Mouse (Mus musculus): ENCODE data around the gene Mlst8. TPM values are rescaled to one million over a fixed set of nuclear protein-coding genes. Genes with fewer than 3 reads are reported as not detected.

The Mlst8 gene
- total RNA-seq (2014; rRNA removed; ENCODE audit: low replicate concordance), result 12.4 and 44.9 TPM in 2 replicates
- polyA plus RNA-seq (2015; fragmentation: Nextera tagmentation; extraction: Ambion mirVana), result 10.1 and 11.5 TPM in 2 replicates

DNA sequence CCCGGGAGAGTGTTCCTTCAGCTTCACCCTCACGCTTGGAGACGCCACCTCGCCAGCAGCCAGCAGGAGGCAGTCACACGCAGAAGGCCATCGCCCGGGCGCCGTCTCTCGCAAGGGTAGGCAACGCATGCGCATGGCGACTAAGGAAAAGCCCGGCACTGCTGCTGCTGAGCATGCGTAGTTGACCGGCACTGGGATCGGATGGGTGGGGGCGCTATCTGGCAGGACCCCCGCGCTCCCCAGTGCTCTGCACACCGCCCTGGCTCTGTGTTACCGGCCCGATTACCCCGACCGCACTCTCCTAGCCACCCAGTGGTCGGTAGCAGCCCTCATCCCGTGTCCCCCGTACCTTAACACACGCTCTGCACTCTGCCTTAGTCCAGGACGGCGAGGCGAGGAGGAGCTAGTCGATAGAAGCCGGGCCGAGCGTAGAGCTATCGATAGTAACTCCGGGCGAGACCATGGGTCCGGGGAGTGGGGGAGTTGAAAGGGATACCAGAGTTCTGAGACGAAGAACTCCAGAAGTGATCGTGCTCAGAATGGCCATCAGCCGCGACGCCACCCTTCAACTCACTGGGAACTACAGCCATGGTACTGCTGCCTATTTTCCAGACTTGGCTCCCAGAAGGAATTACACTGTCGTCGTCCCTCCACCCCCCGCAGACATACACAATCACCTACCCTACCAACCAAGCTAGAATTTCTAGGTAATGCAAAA, at the start of gene Mlst8:
TSS of gene Mlst8 (minus strand) at position 416 of the 718 bp plus-strand sequence.
- TF ChIP-seq CTCF (IDR thresholded peaks at IDR 0.05; ENCODE audit: low read depth) (peak; percentile 95), EP300 (IDR thresholded peaks at IDR 0.05; ENCODE audit: low read depth) (no peak)
- WGBS, result under 1% methylated on average over 47 of the region's 48 CpGs
- no peaks in the 10 kb centered on the region; the same call in none of the 2 replicates for H3K4me1 ChIP-seq (ENCODE audit: control insufficient read depth, insufficient read depth)
- H3K27ac ChIP-seq (ENCODE audit: low read depth), result peak within 1 kb of the TSS; percentile 90
- H3K4me2 ChIP-seq (ENCODE audit: low read depth, low read length), result peak within 1 kb of the TSS; percentile 59
- peak; percentile 96 for DNase-seq (ENCODE audit: low spot score)
- H3K36me3 ChIP-seq (replicated peaks; ENCODE audit: control insufficient read depth, insufficient read depth, low read length), result peaks cover 33% of the 10 kb centered on the region
- ATAC-seq (ENCODE audit: insufficient read depth, low read depth), result peak; percentile 93
- H3K27me3 ChIP-seq (ENCODE audit: control insufficient read depth, insufficient read depth, low read length), result no peaks in the 10 kb centered on the region
- H3K9ac ChIP-seq (replicated peaks; ENCODE audit: low read depth, low read length), result peak within 1 kb of the TSS; percentile 81
- no peaks in the 10 kb centered on the region for H3K9me3 ChIP-seq (replicated peaks; ENCODE audit: control insufficient read depth, low read length)
- peak within 1 kb of the TSS; percentile 75 for H3K4me3 ChIP-seq (ENCODE audit: low read depth, low read length)

DNA sequence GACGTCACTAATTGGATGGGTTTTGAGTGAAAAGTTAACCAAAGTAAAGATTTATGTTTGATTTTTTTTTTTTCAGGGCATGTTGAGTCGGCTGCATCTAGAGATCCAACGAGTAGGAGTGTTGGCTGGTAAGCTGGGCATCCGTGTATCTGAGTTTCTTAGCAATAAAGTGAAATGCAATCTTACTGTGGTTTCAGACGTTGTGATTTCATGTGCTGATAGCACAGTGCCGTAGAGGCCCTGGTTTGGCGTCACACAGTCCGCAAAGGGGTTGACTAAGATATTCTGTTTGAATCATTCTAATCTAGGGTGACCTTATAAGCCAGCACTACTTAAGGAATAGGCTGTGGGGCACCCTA, 49.7 kb upstream of the Mlst8 start:
- DNase-seq (ENCODE audit: low spot score) (no peak), ATAC-seq (ENCODE audit: insufficient read depth, low read depth) (no peak)
- peak overlapping the region; percentile 58 for H3K4me3 ChIP-seq (ENCODE audit: low read depth, low read length)
- peaks cover 24% of the 10 kb centered on the region for H3K4me1 ChIP-seq (ENCODE audit: control insufficient read depth, insufficient read depth)
- no peaks in the 10 kb centered on the region for H3K27me3 ChIP-seq (ENCODE audit: control insufficient read depth, insufficient read depth, low read length)
- H3K9me3 ChIP-seq (replicated peaks; ENCODE audit: control insufficient read depth, low read length), result no peaks in the 10 kb centered on the region
- peak overlapping the region; percentile 77 for H3K27ac ChIP-seq (ENCODE audit: low read depth)
- peak overlapping the region; percentile 64 for H3K9ac ChIP-seq (replicated peaks; ENCODE audit: low read depth, low read length)
- 0 out of 2 replicates have a peak, but pooled peaks cover 7% of the 10 kb centered on the region for H3K36me3 ChIP-seq (replicated peaks; ENCODE audit: control insufficient read depth, insufficient read depth, low read length)
- TF ChIP-seq EP300 (IDR thresholded peaks at IDR 0.05; ENCODE audit: low read depth) (no peak), CTCF (IDR thresholded peaks at IDR 0.05; ENCODE audit: low read depth) (no peak)
- peak overlapping the region; percentile 87 for H3K4me2 ChIP-seq (ENCODE audit: low read depth, low read length)
- under 1% methylated on average over 8 of the region's 8 CpGs for WGBS

DNA sequence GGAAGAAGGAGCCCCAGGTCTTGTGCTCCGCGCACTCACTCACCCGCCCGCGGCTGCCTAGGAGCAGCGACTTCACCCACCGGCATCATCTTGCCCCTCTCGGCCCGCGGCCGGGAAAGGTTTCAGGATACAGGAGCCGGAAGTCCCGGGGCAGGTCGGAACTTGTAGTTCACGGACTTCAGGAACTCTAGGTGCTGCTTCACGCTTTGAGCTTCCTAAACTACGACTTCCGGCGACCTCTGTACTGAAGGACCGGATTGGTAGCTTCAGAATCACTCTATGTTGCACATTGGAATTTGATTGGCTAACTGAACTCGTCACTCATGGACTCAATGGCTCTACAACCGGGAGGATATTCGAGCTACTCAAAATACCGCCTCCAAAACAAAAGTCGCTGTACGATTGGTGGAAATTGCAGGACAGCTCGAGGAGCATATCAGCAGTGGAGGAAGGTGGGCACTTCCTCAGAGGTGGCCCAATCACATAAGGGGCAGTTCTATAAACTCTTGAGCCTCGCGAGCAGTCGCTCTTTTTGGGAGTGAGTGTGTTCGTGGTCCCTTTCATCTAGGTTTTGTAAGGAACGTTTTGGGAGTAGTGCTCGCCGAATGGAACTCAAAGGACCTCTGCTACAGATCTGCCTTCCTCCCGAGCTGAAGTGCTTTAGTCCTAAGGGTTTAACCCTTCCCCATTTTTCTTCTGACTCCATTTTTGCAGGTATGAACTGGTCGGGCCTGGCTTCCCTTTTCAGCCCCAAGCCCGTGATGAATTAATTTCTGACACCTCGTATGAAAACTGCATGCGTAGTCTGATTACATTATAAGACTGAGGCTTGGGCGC, 49.1 kb upstream of the Mlst8 start, which contains the start of gene Traf7:
TSS of gene Traf7 (minus strand) at position 216 of the 837 bp plus-strand sequence.
- WGBS, result under 1% methylated on average over 40 of the region's 40 CpGs

DNA sequence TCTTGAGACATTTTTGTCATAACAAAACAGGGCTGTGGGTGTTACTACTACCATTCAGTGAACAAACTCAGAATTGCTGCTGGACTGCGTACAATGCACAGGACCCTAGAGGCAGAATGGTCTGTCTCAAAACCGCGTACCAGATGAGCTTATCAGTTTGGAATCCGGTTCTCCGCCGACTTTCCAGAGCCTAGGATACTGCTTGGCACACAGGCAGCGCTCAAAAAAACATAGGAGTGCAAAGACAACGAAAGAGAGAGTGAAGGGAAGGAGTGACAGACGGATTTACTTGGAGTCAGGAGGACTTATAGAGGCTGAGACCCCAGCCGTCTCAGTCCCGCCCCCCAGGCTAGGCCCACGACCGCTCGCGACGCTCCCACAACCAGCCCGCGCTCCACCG, 48.4 kb upstream of the Mlst8 start:
- 0 out of 2 replicates have a peak, but pooled peaks cover 7% of the 10 kb centered on the region for H3K36me3 ChIP-seq (replicated peaks; ENCODE audit: control insufficient read depth, insufficient read depth, low read length)
- H3K4me1 ChIP-seq (ENCODE audit: control insufficient read depth, insufficient read depth), result peaks cover 18% of the 10 kb centered on the region
- 2% methylated on average over 11 of the region's 19 CpGs for WGBS
- no peaks in the 10 kb centered on the region for H3K9me3 ChIP-seq (replicated peaks; ENCODE audit: control insufficient read depth, low read length)
- H3K4me3 ChIP-seq (ENCODE audit: low read depth, low read length), result peak overlapping the region; percentile 87
- H3K4me2 ChIP-seq (ENCODE audit: low read depth, low read length), result peak overlapping the region; percentile 59
- ATAC-seq (ENCODE audit: insufficient read depth, low read depth), result no peak
- no peak for DNase-seq (ENCODE audit: low spot score)
- TF ChIP-seq CTCF (IDR thresholded peaks at IDR 0.05; ENCODE audit: low read depth), result no peak
- TF ChIP-seq EP300 (IDR thresholded peaks at IDR 0.05; ENCODE audit: low read depth), result no peak
- peak overlapping the region; percentile 79 for H3K27ac ChIP-seq (ENCODE audit: low read depth)
- peak overlapping the region; percentile 76 for H3K9ac ChIP-seq (replicated peaks; ENCODE audit: low read depth, low read length)
- no peaks in the 10 kb centered on the region for H3K27me3 ChIP-seq (ENCODE audit: control insufficient read depth, insufficient read depth, low read length)

More for the DNA sequence above, 49.1 kb upstream of the Mlst8 start, which contains the start of gene Traf7:
- TF ChIP-seq CTCF (IDR thresholded peaks at IDR 0.05; ENCODE audit: low read depth) (no peak), EP300 (IDR thresholded peaks at IDR 0.05; ENCODE audit: low read depth) (peak; percentile 64; the same call in 1 of the 2 replicates)
- H3K36me3 ChIP-seq (replicated peaks; ENCODE audit: control insufficient read depth, insufficient read depth, low read length), result 0 out of 2 replicates have a peak, but pooled peaks cover 7% of the 10 kb centered on the region
- peaks cover 19% of the 10 kb centered on the region for H3K4me1 ChIP-seq (ENCODE audit: control insufficient read depth, insufficient read depth)
- H3K4me3 ChIP-seq (ENCODE audit: low read depth, low read length), result peak within 1 kb of the TSS; percentile 87
- no peaks in the 10 kb centered on the region for H3K27me3 ChIP-seq (ENCODE audit: control insufficient read depth, insufficient read depth, low read length)
- ATAC-seq (ENCODE audit: insufficient read depth, low read depth) (peak; percentile 95), DNase-seq (ENCODE audit: low spot score) (peak; percentile 100)
- H3K27ac ChIP-seq (ENCODE audit: low read depth), result peak within 1 kb of the TSS; percentile 79
- peak within 1 kb of the TSS; percentile 76 for H3K9ac ChIP-seq (replicated peaks; ENCODE audit: low read depth, low read length)
- peak within 1 kb of the TSS; percentile 87 for H3K4me2 ChIP-seq (ENCODE audit: low read depth, low read length)
- no peaks in the 10 kb centered on the region for H3K9me3 ChIP-seq (replicated peaks; ENCODE audit: control insufficient read depth, low read length)

DNA sequence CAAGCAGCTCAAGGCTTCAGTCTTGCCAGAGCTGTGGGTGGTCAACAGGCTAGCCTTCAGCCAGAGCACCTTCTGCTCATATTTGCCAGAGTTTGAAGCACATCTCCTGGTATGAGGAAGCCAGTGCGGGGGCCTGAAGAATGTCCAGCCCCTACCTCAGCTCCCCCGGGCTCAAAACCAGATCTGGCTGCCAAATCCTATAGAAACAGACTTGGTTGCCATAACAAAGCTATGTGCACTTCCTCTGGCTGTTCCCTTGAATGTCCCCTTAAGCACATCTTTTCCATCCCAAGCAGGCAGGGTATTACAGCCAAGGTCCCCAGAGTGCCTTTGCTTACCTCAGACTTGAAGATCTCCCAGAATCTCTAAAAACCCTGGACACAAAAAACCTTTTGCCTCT, 45.9 kb upstream of the Mlst8 start:
- H3K9ac ChIP-seq (replicated peaks; ENCODE audit: low read depth, low read length), result 0 out of 2 replicates have a peak overlapping the region, but pooled peaks have one; percentile 13
- no peaks in the 10 kb centered on the region for H3K9me3 ChIP-seq (replicated peaks; ENCODE audit: control insufficient read depth, low read length)
- 0 out of 2 replicates have a peak, but pooled peaks cover 3% of the 10 kb centered on the region for H3K36me3 ChIP-seq (replicated peaks; ENCODE audit: control insufficient read depth, insufficient read depth, low read length)
- peak overlapping the region; percentile 58 for H3K27ac ChIP-seq (ENCODE audit: low read depth)
- peaks cover 16% of the 10 kb centered on the region for H3K4me1 ChIP-seq (ENCODE audit: control insufficient read depth, insufficient read depth)
- WGBS, result 27% methylated on average over 2 of the region's 2 CpGs
- no peak overlapping the region for H3K4me3 ChIP-seq (ENCODE audit: low read depth, low read length)
- no peak for ATAC-seq (ENCODE audit: insufficient read depth, low read depth)
- H3K4me2 ChIP-seq (ENCODE audit: low read depth, low read length), result no peak overlapping the region; the same call in 1 of the 2 replicates
- no peaks in the 10 kb centered on the region for H3K27me3 ChIP-seq (ENCODE audit: control insufficient read depth, insufficient read depth, low read length)
- DNase-seq (ENCODE audit: low spot score), result peak; percentile 67
- TF ChIP-seq CTCF (IDR thresholded peaks at IDR 0.05; ENCODE audit: low read depth), result no peak
- no peak for TF ChIP-seq EP300 (IDR thresholded peaks at IDR 0.05; ENCODE audit: low read depth)
